Mouse (Mus musculus): ENCODE data around the gene Nf2. TPM values are rescaled to one million over a fixed set of nuclear protein-coding genes. Genes with fewer than 3 reads are reported as not detected.

Nf2 gene
- 44.9 and 56.2 TPM in 2 replicates for polyA plus RNA-seq (2014; fragmentation: Nextera tagmentation; extraction: Ambion mirVana)

DNA sequence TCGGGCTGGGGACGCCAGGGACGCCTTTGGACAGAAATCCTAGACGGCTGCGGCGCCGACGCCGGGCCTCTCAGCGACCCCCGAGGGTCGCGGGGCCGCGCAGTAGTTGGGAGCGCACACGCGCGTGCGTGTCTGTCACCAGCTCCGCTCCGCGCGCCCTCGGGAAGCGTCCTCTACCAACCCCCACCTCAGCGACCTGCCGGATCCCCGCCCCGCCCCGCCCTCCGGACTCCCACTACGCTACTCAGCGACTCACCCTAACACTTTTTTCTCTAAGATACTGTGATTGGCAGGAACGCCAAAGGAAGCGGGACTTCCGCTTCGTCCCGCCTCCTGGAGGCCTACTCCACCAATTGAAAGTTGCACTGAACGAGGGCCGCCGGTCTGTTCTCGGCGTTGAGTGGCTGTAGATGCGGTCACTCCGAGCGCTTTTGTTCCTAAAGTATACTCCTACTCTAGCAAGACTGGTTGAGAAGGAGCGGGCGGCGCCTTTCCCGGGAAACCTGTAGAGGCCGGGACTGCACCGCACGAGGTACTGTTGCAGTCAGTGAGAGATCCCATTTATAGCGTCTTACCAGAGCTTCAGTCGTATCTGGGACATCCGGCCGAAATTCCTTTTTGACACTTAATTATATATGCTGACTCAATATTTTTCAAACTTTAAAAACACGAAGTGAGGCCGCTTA, at the start of gene Nf2:
TSS of gene Nf2 (minus strand) at position 279 of the 686 bp plus-strand sequence.
- WGBS, result under 1% methylated on average over 53 of the region's 60 CpGs
- ATAC-seq, result peak; percentile 99
- H3K4me3 ChIP-seq (ENCODE audit: low read depth, low read length), result peak within 1 kb of the TSS; percentile 93

DNA sequence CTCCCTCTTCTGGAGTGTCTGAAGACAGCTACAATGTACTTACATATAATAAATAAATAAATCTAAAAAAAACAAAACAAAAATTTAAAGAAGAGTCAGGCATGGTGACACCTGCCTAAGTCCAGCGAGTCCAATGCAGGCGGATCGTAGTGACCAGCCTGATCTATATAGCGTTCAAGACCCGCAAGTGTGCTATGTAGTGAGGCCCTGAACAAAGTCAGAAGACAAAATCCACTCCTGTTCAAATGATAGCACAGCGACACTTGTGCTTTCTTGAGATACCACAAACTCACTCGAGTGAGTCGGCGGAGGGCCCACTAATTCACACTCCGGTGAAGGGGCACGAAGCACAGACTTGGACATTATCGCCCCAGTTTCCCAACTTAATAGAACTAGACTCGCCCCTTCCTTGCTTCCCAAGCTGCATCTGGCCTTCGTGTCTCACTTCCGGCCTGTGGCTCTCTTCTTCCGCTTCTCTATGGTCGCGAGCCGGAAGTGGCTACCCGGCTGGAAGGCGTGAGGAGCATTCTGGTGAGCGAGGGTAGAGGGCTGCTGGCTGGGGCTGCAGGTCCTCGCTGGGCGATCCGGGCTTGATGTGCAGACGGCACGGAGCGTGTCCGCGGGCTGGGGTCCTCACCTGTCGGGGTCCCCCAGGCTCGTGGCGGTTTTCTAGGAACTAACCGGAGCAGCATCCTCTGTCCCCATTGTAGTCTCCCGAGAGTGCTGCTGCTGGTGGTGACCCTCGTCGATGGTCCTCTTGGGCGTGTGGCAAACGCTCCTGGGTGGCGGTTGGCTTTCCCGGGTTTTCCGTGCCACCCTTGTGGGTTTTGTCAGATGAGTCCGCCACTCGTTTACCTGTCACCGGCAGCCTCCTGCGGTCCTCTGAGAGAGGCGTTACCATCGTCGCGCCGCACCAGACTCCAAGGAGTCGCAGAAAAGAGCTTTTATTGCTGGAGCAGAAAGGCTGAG, 45.8 kb upstream of the Nf2 start, which contains the start of gene Thoc5:
TSS of gene Thoc5 (plus strand) at position 473 of the 969 bp plus-strand sequence.
- H3K9me3 ChIP-seq (replicated peaks; ENCODE audit: control insufficient read depth, low read length), result no peaks in the 10 kb centered on the region
- H3K27me3 ChIP-seq (replicated peaks; ENCODE audit: control insufficient read depth, insufficient read depth, low read length), result no peaks in the 10 kb centered on the region
- DNase-seq (ENCODE audit: low spot score) (peak; percentile 91), ATAC-seq (peak; percentile 94)
- peak within 1 kb of the TSS; percentile 80 for H3K4me3 ChIP-seq (ENCODE audit: low read depth, low read length)
- H3K9ac ChIP-seq (ENCODE audit: low read length), result peak within 1 kb of the TSS; percentile 89
- H3K36me3 ChIP-seq (ENCODE audit: control insufficient read depth, insufficient read depth, low read length), result peaks cover 42% of the 10 kb centered on the region
- peaks cover 7% of the 10 kb centered on the region for H3K4me1 ChIP-seq (ENCODE audit: control insufficient read depth, insufficient read depth, low read length)
- WGBS, result 4% methylated on average over 52 of the region's 52 CpGs
- H3K4me2 ChIP-seq (ENCODE audit: low read length), result peak within 1 kb of the TSS; percentile 71
- H3K27ac ChIP-seq (ENCODE audit: low read depth, low read length), result peak within 1 kb of the TSS; percentile 65

More for the DNA sequence above, at the start of gene Nf2:
- Histone ChIP-seq H3K4me1 (ENCODE audit: control insufficient read depth, insufficient read depth, low read length) (peaks cover 12% of the 10 kb centered on the region), H3K27me3 (replicated peaks; ENCODE audit: control insufficient read depth, insufficient read depth, low read length) (no peaks in the 10 kb centered on the region), H3K9ac (ENCODE audit: low read length) (peak within 1 kb of the TSS; percentile 92), H3K9me3 (replicated peaks; ENCODE audit: control insufficient read depth, low read length) (no peaks in the 10 kb centered on the region), H3K36me3 (ENCODE audit: control insufficient read depth, insufficient read depth, low read length) (no peaks in the 10 kb centered on the region), H3K27ac (ENCODE audit: low read depth, low read length) (peak within 1 kb of the TSS; percentile 71), H3K4me2 (ENCODE audit: low read length) (peak within 1 kb of the TSS; percentile 67)
- peak; percentile 100 for DNase-seq (ENCODE audit: low spot score)

DNA sequence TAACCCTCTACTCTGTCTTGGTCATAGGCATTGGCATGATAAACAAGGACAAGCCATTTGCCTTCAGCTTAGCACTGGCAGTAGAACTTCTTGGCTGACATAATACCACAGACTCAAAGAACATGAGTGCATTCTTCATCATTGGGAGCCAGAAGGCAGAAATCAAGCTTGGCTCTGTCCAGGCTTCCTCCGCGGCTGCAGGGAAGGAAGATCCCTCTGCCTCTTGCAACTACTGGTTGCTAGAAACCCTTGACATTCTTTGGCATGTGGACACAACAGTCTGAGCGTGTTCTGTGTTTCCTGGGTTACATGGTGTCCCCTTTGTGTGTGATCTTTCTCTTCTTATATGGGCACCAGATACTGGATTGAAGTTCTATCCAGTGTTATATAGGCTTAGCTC, 37.7 kb upstream of the Nf2 start:
- Histone ChIP-seq H3K9me3 (replicated peaks; ENCODE audit: control insufficient read depth, low read length) (no peaks in the 10 kb centered on the region), H3K4me1 (ENCODE audit: control insufficient read depth, insufficient read depth, low read length) (no peaks in the 10 kb centered on the region), H3K27me3 (replicated peaks; ENCODE audit: control insufficient read depth, insufficient read depth, low read length) (no peaks in the 10 kb centered on the region), H3K9ac (ENCODE audit: low read length) (no peak overlapping the region), H3K36me3 (ENCODE audit: control insufficient read depth, insufficient read depth, low read length) (peaks cover 67% of the 10 kb centered on the region), H3K4me3 (ENCODE audit: low read depth, low read length) (no peak overlapping the region), H3K4me2 (ENCODE audit: low read length) (no peak overlapping the region), H3K27ac (ENCODE audit: low read depth, low read length) (no peak overlapping the region)
- DNase-seq (ENCODE audit: low spot score) (no peak), ATAC-seq (no peak)
- 98% methylated on average over 3 of the region's 3 CpGs for WGBS

DNA sequence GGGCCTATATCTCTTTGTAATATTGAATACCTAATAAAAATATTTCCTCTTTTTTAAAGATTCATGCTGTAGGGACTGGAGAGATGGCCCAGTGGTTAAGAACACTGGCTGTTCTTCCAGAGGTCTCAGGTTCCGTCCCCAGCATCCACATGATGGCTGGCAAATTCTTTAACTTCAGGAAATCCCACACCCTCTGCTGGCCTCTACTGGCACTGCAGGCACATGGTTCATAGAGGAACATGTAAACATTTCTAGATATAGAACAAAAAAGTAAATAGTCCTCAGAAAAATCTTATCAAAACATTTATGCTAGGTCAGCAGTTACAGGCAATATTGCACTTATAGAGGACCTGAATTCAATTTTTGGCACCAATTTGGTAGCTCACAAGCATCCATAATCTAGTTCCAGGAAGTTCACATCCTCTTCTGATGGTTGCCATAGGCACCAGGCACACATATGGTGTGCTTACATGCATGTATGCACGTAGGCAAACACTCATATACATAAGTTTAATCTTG, 36.1 kb upstream of the Nf2 start:
- WGBS, result 61% methylated on average over 2 of the region's 2 CpGs
- Histone ChIP-seq H3K27ac (ENCODE audit: low read depth, low read length) (no peak overlapping the region), H3K36me3 (ENCODE audit: control insufficient read depth, insufficient read depth, low read length) (peaks cover 63% of the 10 kb centered on the region), H3K4me3 (ENCODE audit: low read depth, low read length) (no peak overlapping the region), H3K4me2 (ENCODE audit: low read length) (no peak overlapping the region), H3K4me1 (ENCODE audit: control insufficient read depth, insufficient read depth, low read length) (no peaks in the 10 kb centered on the region), H3K27me3 (replicated peaks; ENCODE audit: control insufficient read depth, insufficient read depth, low read length) (no peaks in the 10 kb centered on the region), H3K9me3 (replicated peaks; ENCODE audit: control insufficient read depth, low read length) (no peaks in the 10 kb centered on the region), H3K9ac (ENCODE audit: low read length) (no peak overlapping the region)
- peak; percentile 55 for DNase-seq (ENCODE audit: low spot score)
- ATAC-seq, result no peak

DNA sequence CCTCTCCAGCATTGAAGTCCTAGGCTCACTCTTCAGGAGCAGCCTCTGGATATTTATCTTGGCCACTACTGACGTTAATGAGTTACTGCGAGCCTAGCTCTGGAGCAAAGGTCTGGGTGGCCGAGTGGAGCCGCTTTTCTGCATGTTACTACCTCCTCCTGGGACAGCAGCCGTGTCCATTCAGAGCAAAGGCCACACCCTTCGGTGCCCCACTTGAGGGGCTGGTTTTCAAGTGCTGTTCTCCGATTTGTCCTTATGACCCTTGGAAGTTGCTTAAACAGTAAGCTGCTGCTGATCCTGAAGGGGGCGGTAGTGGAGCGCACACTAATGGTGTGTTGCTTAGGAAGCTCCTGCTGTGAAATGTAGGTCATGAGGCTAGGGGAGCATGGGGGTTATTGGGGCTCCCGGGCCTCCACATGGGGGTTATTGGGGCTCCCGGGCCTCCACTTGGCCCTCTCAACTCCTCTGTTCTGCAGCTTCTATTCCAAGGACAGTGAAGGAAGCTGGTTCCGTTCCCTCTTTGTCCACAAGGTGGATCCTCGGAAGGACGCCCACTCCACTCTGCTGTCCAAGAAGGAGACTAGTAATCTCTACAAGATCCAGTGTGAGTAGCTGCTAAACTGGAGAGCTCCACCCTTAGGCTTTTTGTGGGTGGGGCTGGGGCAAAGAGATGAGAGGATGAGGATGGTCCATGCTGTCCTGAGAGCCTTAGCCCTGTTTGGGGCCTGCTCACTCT, 33.7 kb upstream of the Nf2 start:
- Histone ChIP-seq H3K27ac (ENCODE audit: low read depth, low read length) (no peak overlapping the region), H3K27me3 (replicated peaks; ENCODE audit: control insufficient read depth, insufficient read depth, low read length) (no peaks in the 10 kb centered on the region)

DNA sequence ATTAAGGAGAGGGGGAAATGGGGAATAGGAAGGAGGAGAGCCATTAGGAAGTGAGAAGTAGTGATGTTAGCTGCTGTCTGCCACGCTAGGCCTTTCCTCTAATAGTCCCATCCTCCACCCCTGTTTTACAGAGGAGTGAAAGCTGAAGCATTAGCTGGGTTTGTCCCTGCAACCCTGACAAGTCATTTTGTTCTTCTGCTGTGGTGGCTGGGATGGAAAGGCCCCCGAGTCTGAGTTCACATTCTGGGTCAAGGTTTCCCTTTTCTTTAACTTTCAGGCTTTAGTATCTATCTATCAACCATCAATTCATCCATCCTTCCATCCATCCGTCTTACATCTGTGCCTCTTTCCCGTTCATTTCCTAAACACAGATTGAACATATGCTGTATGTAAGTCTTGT, 31.8 kb upstream of the Nf2 start:
- peaks cover 37% of the 10 kb centered on the region for H3K36me3 ChIP-seq (ENCODE audit: control insufficient read depth, insufficient read depth, low read length)
- WGBS, result 82% methylated on average over 4 of the region's 4 CpGs
- H3K27ac ChIP-seq (ENCODE audit: low read depth, low read length), result no peak overlapping the region
- no peaks in the 10 kb centered on the region for H3K27me3 ChIP-seq (replicated peaks; ENCODE audit: control insufficient read depth, insufficient read depth, low read length)
- no peak overlapping the region for H3K4me2 ChIP-seq (ENCODE audit: low read length)
- H3K4me1 ChIP-seq (ENCODE audit: control insufficient read depth, insufficient read depth, low read length), result no peaks in the 10 kb centered on the region
- H3K9me3 ChIP-seq (replicated peaks; ENCODE audit: control insufficient read depth, low read length), result no peaks in the 10 kb centered on the region
- ATAC-seq (no peak), DNase-seq (ENCODE audit: low spot score) (no peak)
- H3K4me3 ChIP-seq (ENCODE audit: low read depth, low read length), result no peak overlapping the region
- no peak overlapping the region for H3K9ac ChIP-seq (ENCODE audit: low read length)

More for the DNA sequence above, 33.7 kb upstream of the Nf2 start:
- no peak for DNase-seq (ENCODE audit: low spot score)
- H3K4me2 ChIP-seq (ENCODE audit: low read length), result no peak overlapping the region
- no peaks in the 10 kb centered on the region for H3K9me3 ChIP-seq (replicated peaks; ENCODE audit: control insufficient read depth, low read length)
- WGBS, result 62% methylated on average over 14 of the region's 14 CpGs
- no peak for ATAC-seq
- no peaks in the 10 kb centered on the region for H3K4me1 ChIP-seq (ENCODE audit: control insufficient read depth, insufficient read depth, low read length)
- no peak overlapping the region for H3K9ac ChIP-seq (ENCODE audit: low read length)
- peaks cover 39% of the 10 kb centered on the region for H3K36me3 ChIP-seq (ENCODE audit: control insufficient read depth, insufficient read depth, low read length)
- H3K4me3 ChIP-seq (ENCODE audit: low read depth, low read length), result no peak overlapping the region

DNA sequence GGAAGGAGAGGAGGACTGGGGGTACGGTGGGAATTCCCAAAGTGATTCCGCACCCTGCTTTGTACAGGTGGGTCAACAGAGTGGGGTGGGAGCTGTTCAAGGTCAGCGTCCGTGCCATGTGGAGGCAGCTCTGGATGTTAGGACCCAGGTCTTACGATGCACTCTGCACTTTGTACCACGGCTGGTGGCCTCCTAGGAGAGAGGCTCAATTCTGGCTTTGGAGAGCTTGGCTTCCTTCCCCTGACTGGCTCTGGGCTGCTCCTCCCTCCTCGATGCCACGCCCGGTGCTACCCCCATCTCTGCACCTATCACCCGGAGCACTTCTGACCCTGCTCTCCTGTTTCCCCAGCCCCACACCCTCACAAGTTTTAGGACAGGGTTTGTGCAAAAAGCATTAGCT, 25.2 kb upstream of the Nf2 start:
- peaks cover 6% of the 10 kb centered on the region for H3K4me1 ChIP-seq (ENCODE audit: control insufficient read depth, insufficient read depth, low read length)
- peak overlapping the region; percentile 87 for H3K9ac ChIP-seq (ENCODE audit: low read length)
- peak overlapping the region; percentile 69 for H3K4me2 ChIP-seq (ENCODE audit: low read length)
- H3K36me3 ChIP-seq (ENCODE audit: control insufficient read depth, insufficient read depth, low read length), result peaks cover 5% of the 10 kb centered on the region; the same call in 1 of the 2 replicates
- peak; percentile 7 for DNase-seq (ENCODE audit: low spot score)
- no peaks in the 10 kb centered on the region for H3K9me3 ChIP-seq (replicated peaks; ENCODE audit: control insufficient read depth, low read length)
- 3% methylated on average over 10 of the region's 10 CpGs for WGBS
- ATAC-seq, result peak; percentile 42
- H3K27ac ChIP-seq (ENCODE audit: low read depth, low read length), result no peak overlapping the region
- H3K27me3 ChIP-seq (replicated peaks; ENCODE audit: control insufficient read depth, insufficient read depth, low read length), result no peaks in the 10 kb centered on the region
- peak overlapping the region; percentile 72 for H3K4me3 ChIP-seq (ENCODE audit: low read depth, low read length)

DNA sequence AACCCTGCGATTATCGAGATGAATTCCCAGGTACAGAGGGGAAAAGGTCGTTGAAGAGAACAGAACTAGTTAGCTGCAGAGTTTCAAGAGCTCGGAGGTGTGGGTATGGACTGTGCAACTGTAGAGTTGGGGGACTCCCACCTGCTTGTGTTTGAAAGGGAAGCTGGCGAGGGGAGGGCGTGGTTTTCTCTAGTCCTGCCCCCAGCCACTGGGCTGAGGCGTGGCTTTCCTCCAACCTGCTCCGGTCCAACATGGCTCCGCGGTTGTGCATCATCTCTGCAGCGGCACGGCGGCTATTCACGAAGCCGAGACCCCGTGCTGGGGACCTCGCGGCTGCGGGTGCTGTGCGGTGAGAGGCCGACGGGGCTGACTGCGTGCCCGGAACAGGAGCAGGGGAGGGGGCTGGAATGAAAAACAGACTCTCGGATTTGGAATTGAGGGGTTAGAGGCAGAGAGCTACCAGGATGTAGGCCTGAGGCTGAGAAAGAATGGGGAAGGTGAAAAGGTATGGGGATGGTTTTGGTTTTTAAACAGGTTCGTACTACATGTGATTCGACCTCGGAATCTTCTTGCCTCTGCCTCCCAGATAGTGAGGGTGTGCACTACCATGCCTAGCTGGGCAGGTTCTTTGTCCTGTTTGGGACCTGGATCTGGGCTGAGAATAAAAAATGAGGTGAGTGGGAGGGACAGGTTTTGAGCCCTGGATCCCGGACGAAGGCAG, 24.6 kb upstream of the Nf2 start, which contains the start of gene Nipsnap1:
TSS of gene Nipsnap1 (plus strand) at position 197 of the 721 bp plus-strand sequence.
- H3K9ac ChIP-seq (ENCODE audit: low read length), result peak within 1 kb of the TSS; percentile 87
- ATAC-seq, result peak; percentile 92
- no peaks in the 10 kb centered on the region for H3K27me3 ChIP-seq (replicated peaks; ENCODE audit: control insufficient read depth, insufficient read depth, low read length)
- peak within 1 kb of the TSS; percentile 69 for H3K4me2 ChIP-seq (ENCODE audit: low read length)
- DNase-seq (ENCODE audit: low spot score), result peak; percentile 92
- no peaks in the 10 kb centered on the region for H3K9me3 ChIP-seq (replicated peaks; ENCODE audit: control insufficient read depth, low read length)
- H3K36me3 ChIP-seq (ENCODE audit: control insufficient read depth, insufficient read depth, low read length), result peaks cover 5% of the 10 kb centered on the region; the same call in 1 of the 2 replicates
- peak within 1 kb of the TSS; percentile 72 for H3K4me3 ChIP-seq (ENCODE audit: low read depth, low read length)
- peaks cover 6% of the 10 kb centered on the region for H3K4me1 ChIP-seq (ENCODE audit: control insufficient read depth, insufficient read depth, low read length)
- H3K27ac ChIP-seq (ENCODE audit: low read depth, low read length), result peak within 1 kb of the TSS; percentile 41; the same call in 1 of the 2 replicates
- 0% methylated on average over 30 of the region's 30 CpGs for WGBS

All from forebrain, embryonic 14.5 days (tissue).